Mouse (Mus musculus): ENCODE results near the gene Clic6.
"Not testable (repeated sequence)": the region's sequence is repeated elsewhere in the genome, so short reads cannot be mapped to it uniquely, and the experiment has no call there.

Clic6 gene

DNA sequence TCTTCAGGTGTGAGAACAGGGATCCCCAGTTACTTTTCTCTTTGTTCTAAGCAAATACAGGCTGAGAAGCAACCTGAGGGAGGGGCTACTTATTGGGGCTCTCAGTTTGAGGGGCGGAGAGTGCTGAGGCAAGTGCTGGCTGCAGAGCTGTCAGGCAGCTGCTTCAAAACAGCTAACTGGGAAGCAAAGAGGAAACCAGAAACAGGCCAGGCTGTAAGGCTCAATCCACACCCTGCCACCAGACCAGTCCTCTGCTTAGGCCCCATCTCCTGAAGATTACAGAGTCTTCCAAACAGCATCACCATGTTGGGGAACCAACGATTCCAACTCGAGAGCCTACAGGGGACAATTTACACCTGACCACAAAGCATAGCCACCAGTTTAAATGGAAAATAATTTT is 12.6 kb upstream of the Clic6 start:
- DNase-seq (ENCODE audit: low spot score), result no peak

DNA sequence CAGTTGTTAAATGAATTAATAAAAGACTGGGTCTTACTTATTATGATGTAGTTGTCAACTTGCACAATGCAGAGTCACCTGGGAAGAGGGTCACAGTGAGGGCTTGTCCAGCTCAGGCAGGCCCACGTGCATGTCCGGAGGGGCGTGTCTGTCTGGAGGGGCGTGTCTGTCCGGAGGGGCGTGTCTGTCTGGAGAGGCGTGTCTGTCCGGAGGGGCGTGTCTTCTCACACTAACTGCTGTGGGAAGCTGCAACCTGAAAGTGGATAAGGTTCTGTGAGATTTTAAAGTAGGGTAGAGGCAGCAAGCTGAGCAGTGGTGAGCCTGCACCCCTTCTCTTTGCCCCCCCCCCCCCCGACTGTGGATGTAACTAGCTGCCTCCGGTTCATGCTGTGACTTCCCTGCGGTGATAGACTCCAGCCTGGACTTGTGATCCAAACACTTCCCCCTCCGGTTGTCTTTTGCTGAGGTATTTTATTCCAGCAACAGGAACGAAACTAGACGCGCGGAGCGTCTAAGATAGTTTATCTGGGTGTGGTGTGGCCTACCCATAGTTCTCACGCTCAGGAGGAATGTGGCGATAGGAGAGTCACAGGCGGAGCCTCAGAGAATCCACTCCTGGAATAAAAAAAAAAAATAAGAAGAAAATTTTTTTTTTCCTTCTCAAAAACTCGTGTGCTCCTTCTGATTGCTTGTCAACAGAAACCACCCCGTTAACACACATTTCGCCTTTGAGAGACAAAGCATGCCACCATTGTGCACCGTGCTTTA is 10.3 kb upstream of the Clic6 start:
- no peak for DNase-seq (ENCODE audit: low spot score)

DNA sequence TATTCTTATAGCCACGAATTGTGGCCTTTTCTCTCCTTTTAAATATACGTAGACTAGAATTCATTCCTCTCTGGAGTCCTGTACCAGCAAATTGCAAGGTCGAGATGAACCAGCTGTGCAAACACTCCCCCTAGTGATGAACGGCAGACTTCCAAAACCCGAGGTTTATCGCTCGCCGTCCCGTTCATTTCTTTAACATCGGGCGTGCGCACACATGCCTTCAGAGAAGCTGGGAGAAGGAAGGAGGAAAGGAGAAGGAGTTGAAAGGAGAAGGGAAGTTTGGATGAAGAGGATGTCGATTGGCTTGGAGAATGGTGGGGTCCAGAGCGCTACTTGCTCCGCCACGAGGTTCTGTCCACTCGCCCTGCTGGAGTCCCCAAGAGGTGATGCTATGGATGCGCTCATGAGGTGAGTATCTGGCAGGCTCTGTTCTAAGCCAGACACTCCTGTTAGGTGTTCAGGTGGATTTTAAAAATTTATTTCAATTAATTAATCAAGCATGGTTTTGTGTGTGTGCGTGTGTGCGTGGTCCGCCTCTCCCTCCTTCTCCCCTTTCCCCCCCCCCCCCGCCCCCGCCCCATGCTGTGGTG is 6.9 kb upstream of the Clic6 start:
- peak; percentile 48 for DNase-seq (ENCODE audit: low spot score)

DNA sequence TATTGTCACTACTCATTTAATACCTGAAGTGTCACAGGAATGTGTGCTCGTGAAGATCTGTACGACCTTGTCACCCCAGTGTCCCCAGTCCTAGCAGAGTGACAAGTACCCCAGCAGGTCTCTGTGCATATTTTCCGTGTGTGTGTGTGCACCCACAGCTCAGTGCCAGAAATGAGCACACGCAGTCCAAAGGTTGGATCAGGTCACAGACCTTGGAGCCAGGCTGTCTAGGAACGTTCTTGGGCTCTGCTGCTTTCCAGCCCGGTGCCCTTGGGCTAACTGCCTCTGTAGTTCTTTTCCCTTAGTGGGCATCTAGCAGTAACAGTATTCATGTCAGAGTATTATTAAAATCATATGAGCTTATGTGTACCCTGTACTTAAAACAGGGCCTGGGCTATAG is 1.6 kb downstream of the Clic6 start:
- no peak for DNase-seq (ENCODE audit: low spot score)

DNA sequence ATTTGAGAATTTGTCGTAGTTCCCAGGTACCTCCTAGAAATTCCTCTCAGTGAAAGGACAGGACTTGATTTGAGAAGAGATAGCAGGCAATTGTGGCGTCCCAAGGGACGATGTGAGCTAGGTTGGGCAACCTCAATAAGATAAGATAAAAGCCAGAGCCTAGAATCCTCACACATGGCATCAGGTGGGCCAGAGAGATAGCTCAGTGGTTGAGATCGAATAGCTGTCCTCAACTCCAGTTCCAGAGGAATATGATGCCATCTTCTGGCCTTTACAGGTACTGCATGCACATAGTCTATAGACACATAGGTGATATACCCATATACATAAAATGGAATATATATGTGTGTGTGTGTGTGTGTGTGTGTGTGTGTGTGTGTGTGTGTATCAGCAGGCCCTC is 2.0 kb downstream of the Clic6 start:
- no peak for DNase-seq (ENCODE audit: low spot score)

DNA sequence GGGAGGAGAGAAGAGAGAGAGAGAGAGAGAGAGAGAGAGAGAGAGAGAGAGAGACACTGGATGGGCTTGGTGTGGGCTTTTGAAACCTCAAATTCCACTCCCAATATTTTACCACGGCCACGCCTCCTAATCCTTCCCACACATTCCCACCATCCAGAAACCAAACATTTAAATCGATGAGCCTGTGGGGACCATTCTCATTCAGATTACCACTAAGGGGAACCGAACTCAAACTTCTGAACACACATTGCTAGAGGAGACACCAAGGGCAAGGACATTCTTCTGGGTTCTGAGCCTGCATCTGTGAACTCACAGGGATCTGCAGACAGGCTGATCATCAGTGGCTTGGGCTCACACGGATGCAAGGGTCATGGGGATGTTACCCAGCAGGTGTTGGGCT is 2.9 kb downstream of the Clic6 start:
- DNase-seq (ENCODE audit: low spot score), result no peak

DNA sequence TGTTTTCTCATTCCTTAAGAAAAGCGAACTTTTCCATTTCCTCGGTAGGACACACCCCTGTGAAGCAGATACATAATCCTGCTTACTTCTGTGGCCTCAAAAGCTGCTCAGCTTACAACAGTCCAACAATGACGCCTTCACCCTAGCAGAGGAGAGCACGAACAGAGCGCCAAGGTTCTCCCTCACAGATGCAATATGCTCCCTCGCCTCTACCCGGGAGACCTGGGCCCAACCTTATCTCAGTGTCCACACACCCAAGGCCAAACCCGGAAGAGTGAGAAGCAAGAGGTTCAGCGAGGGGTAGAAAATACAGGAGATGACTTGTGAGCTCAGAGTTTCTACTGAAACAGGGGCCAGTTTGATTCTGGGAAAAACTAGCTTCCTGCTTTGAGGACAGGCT is 3.8 kb downstream of the Clic6 start:
- no peak for DNase-seq (ENCODE audit: low spot score)

DNA sequence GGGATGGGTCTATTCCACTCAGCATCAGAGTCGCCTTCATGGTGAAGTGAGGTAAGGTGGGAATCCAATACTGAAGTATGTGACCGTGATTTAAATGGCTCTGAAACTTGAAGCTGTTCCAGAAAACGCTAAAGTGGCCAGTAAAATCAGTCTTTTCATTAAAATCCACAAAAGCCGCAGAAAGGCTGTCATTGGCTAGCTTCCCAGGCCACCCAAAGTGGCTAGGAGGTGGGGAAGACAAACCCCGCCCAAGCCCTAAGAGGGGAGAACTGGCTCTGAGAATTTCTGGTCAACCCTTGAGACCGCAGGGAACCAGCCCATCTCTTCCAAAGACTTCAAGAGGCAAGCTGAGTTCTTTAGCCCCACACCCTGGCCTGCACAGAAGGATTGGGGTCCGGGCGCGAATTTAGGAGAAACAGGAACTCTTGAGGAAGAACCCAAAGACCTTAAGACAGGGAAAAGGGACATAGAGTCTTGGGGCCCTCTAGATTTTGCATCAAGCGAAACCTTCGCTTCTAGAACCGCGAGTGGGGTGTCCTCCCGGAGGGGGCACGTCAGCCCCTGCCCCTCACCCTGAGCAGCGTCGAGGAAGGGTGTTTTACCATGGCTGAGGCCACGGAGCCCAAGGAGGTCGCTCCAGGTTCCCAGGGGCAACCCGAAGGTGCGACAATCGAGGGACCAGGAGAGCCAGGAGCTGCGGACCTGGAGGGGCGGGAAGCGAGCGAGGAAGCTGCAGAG is 12.5 kb downstream of the Clic6 start:
- no peak for DNase-seq (ENCODE audit: low spot score)

DNA sequence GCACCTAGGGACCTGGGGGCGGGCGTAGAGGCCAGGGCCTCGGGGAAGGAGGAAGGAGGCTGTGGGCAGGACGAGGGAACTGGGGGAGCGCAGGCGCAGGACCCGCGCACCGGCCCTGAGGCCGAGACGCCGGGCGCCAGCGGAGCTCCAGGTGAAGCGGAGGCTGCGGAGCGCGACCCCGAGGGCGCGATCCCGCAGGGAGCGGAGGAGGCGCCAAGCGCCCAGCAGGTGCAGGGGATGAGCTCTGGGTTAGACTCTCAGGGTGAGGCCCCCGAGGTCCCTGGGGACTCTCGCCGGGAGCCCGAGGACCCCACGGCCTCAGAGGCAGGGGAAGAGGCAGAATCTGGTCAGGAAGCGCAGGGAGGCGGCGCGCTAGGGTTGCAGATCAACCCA is 13.0 kb downstream of the Clic6 start:
- DNase-seq (ENCODE audit: low spot score), result no peak

DNA sequence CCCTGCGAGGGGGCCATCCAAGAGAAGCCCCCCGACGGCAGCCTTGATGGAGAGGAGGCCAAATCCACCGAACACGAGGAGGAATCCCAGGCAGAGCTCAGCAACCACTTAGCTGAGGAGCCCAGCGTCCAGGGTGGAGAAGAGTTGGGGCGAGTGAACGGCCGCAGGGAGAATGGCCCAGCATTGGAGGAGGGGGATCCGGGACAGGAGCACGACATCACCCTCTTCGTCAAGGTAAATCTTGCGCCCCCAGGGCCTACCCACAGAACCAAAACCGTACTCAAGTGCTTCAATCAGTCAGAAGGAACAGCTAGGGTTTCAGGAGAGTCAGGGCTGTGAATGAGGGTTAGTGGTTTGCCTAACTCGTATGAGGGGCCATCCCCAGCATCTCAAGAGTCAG is 13.8 kb downstream of the Clic6 start:
- no peak for DNase-seq (ENCODE audit: low spot score)

DNA sequence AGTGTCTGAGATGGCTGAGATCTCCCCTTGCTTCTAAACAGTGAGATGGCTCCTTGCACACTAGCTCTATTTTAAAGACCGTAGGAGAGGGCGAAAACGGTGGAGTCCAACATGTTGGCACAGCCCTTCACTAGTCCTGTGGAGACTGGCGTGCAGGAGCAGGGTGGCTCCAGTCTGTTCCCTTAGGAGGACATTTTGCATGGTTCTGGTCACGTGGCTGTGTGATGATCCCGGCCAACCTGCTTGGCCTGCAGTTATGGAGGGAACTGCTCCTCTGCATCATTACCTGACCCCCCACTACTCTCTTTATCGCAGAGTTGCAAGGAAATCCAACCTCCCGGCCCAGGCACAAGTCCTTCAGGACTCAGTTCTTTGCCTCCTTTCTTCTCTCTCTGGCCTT is 15.0 kb downstream of the Clic6 start:
- DNase-seq (ENCODE audit: low spot score), result no peak

DNA sequence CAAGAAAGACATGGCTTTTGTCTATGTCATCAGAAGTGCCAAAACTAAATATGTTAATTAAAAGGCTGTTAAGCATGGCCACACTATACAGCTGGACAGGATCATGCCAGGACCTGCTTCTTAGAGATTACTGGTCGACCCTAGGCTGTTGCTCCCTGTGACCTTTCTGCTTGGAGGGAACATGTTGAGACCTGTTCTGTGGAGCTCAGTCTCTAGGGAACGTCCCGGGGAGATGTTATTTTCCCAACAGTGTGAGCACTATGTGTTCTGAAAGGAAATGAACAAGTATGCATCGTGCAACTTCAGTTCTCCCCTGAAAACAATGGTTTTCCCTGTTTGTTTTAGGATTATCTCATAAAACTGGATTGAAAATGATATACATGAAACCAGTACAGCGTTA is 17.6 kb downstream of the Clic6 start:
- no peak for DNase-seq (ENCODE audit: low spot score)

DNA sequence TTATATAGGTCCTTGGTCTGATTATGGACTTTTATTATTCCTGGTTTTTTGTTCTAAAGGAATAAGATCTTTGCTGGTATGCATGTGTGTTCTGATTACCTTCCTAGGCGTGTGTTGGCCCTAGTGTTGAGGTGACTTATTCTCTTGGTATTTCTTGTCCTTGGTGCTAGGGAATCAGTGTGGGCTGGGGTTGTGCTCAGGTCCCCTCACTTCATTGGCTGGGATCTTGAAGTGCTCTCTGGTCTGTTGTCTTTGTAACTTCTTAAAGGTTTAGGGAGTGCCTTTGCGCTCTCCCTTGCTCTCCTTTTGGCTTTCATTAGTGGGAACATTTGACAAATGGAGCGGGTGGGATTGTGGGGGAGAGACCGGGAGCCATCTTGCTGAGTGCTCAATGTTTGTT is 22.0 kb downstream of the Clic6 start:
- no peak for DNase-seq (ENCODE audit: low spot score)

DNA sequence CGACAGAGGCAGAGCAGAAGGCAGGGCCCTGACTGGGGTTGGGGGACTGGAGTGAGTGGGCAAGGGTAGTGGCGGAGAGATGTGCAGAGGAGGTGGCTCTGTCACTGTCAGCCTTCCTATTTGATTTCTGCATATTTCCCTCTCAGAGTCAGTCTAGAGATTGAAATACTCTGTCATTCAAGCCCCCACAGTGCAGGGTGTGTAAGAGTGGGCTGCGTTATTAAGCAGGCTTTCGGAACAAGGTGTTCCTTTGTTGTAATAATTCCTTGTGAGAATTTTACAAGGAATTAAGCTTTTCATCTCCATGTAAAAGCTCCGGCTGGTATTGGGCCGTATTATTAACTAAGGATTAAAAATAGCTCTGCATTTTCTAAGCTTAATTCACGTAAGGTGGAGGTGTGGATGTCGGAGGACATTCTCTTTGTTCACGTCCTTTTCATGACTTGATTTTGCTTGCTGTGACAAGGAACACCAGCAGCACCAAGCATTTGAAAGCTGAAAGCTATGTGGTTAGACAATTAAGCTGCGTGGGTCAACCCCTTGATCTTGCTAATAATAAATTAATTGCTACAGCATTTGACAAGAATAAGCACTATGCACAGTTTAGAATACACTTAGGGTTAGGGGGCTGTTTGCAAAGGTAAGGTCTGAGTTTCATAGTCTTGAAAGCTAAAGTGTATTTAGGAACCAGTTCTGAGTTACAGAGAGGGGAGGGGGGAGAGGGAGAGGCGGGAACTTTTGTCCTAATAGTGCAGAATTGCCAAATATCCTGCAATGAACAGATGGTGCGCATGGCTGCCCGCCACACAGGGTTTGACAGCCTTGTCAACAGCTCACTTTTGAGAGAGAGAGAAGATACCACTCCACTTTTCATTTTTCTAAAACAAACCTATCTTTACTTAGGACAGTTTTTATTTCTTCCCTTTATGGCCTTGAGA is 25.6 kb downstream of the Clic6 start:
- peak; percentile 17 for DNase-seq (ENCODE audit: low spot score)

DNA sequence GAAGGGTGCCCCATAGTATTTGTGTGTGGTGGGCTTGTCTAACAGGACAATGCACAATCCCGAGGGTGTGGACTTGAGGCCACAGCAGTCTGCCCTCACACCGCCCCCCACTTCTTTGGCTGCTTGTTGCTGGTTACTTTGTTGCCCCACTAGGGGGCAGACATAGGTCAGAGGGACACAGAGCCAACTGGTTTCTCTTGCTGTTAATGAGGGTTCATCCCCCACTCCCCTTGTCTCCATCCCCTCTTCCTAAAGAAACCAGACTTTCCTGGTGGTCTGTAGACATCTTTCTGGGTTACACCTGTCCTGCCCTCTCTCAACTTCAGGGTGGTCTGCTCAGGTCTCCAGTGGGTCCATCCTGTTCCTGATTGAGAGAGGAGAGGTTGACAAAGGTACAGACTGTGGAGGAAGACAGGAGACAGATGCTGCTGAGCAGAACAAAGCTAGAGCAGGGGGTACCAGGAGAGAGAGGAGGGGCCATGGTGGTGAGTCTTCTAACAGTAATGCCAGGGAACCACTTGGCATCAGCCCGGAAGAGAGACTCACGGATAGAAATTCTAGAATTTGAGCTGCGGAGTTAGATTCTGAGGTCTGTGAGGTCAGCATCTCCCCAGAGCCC is 26.3 kb downstream of the Clic6 start:
- no peak for DNase-seq (ENCODE audit: low spot score)

DNA sequence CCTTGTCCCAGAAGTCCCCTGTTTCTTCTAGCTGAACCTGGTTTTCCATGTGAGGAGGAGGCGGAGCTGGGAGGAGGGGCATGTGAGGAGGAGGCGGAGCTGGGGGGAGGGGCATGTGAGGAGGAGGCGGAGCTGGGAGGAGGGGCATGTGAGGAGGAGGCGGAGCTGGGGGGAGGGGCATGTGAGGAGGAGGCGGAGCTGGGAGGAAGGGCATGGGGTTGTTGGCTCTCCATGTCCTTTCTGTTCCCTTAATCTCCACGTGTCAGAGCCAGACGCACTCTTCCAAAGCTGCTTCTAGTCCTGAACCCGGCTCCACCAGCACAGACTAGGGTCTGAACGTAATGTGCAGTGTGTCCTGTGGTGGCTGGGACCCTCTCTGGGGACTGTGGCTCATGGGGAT is 29.4 kb downstream of the Clic6 start:
- not testable (repeated sequence) for DNase-seq (ENCODE audit: low spot score)

DNA sequence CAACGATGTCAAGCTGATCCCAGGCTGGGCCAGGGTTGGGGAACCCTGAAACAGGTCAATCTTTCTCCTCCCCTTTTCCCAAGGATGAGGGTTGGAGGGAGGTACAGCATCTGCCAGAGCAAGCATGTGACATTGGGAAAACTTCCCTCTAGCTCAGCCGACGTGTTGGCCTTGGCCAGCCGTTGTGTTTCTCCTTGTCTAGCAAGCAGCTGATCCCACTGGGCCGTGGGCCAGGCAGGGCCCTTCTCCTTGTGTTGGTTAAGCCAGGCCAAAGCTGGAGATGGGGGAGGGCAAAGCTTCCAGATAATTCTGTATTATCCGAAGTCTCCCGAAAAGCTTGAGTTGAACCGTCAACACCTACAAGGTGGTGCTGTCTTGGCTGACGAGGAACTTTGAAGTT is 30.6 kb downstream of the Clic6 start:
- DNase-seq (ENCODE audit: low spot score), result no peak

DNA sequence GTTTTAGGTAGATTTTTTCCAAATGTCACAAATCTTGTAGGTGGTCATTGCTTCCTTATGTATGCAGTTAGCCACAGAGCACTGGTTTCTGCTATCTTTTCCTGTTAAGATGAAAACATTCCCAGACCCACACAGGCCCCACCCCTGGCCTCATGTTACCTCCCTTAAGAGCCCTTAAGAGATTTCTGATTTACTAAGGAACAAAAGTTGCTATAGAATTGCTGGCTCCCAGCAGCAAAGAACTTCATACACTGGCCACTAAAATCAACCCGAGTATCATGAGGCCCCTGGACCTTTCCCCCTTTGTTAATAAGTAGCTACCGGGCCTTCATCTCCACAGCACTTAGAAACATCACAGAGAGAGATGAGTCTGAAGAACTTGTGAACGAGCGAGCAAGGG is 33.2 kb downstream of the Clic6 start:
- DNase-seq (ENCODE audit: low spot score), result no peak

DNA sequence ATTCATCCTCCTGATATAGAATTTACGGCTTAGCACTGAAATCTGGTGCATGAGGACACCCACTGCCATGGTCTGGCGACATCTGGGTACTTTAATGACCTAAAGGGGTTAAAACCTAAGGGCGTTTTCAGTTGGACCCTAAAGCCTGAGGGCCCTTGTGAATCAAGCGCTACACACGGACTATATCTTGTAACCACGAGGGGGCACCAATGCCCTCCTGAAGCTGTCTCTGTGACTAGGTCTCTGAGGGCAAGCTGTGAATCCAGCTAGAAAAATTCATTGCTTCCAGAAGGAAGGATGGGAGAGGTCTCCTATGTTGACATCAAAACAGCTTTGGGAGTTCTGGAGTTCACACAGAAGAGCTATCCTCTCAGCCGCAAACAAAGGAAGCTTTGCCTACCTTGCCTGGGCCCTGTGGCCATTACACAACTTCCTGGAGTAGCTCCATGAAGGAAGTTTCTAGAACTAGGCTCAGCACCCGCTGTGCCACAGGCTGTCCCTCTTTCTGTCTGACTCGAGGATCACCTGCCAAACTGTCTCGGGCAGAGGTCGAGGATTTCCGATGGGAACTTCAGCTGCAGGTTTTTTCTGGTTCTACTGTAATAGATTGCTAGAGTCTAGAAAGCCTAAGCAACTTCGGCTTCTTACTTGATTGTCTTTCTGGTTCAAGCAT is 34.4 kb downstream of the Clic6 start:
- DNase-seq (ENCODE audit: low spot score), result peak; percentile 23

DNA sequence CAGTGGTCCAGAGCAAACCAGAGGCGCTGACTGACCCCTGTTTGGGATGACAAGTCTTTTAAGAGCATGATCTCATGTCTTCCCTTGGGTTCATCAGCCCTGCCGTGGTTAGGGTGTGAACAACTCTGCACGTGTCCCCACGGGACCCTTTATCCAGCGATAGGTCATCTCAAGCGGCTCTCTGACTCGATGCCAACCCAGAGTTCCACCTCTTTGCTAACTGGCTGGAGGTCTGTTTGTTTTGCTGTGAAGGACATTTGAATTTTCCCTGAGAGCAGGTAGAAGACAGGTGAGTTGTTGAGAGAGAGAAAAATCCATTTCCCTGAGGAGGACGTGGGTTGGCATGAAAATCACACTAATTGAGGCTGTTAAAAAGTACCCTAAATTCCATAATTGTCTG is 37.8 kb downstream of the Clic6 start:
- DNase-seq (ENCODE audit: low spot score), result no peak

DNA sequence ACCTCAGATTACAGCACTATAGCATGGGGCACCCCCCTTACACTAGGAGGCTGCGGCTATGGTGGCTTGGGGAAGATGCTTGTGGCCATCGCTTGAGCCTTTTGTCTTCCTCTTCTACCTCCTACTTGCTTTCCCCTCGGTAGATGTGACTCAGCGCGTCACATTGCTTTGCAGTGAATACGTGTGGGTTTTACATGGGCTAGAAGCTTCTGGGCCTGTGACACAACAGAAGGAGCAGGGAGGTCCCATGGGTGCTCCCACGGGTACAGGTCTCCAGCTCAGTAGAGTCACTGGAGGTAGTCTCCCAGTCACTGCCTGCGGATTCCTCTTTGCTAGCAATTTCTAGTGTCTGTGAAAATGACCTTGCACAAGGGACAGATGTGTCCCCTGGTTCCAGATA is 39.1 kb downstream of the Clic6 start:
- no peak for DNase-seq (ENCODE audit: low spot score)

Data from left cerebral cortex, adult 11 months (tissue).